Mouse (Mus musculus) midbrain, postnatal 0 days (tissue): ENCODE results near the gene Mdga2. TPM values are rescaled to one million over a fixed set of nuclear protein-coding genes. Genes with fewer than 3 reads are reported as not detected.

Source experiments
- ATAC-seq: fragments of 200-750 bp; cut with Nextera tagmentation; 2 replicates; pipeline ENCODE4 v1.8.0; 2017; ENCODE audit warnings: moderate number of reproducible peaks, mild to moderate bottlenecking, moderate TSS enrichment, moderate library complexity; ENCODE audit not compliant: low FRiP score
- DNase-seq: peaks from one replicate; pipeline ENCODE4 v3.0.0-alpha.2; 2015; ENCODE audit warnings: low spot score
- H3K27ac ChIP-seq: fragments of 300-500 bp; sonication (generic); 2 replicates; pipeline ENCODE4 v1.5.1; 2014; ENCODE audit warnings: low read depth, mild to moderate bottlenecking, low read length, mixed read lengths
- H3K27me3 ChIP-seq: fragments of 300-500 bp; sonication (generic); 2 replicates; pipeline ENCODE4 v1.6.1; 2014; ENCODE audit warnings: low read length, control low read depth, mixed read lengths; ENCODE audit not compliant: insufficient read depth
- H3K36me3 ChIP-seq: fragments of 300-500 bp; sonication (generic); 2 replicates; pipeline ENCODE4 v1.6.1; 2014; ENCODE audit warnings: low read length, control low read depth, mixed read lengths; ENCODE audit not compliant: insufficient read depth
- H3K4me1 ChIP-seq: fragments of 300-500 bp; sonication (generic); 2 replicates; pipeline ENCODE4 v1.6.1; 2014; ENCODE audit warnings: mild to moderate bottlenecking, control low read depth, antibody characterized with exemption, low read length, mixed read lengths; ENCODE audit not compliant: insufficient read depth
- H3K4me2 ChIP-seq: fragments of 300-500 bp; sonication (generic); 2 replicates; pipeline ENCODE4 v1.6.1; 2014; ENCODE audit warnings: low read depth, mild to moderate bottlenecking, low read length, mixed read lengths; ENCODE audit not compliant: poor library complexity, severe bottlenecking
- H3K4me3 ChIP-seq: fragments of 300-500 bp; sonication (generic); 2 replicates; pipeline ENCODE4 v1.5.1; 2014; ENCODE audit warnings: low read depth, mild to moderate bottlenecking, low read length, moderate library complexity
- H3K9ac ChIP-seq: fragments of 300-500 bp; sonication (generic); replicated peaks from 2 replicates; pipeline ENCODE4 v1.6.1; 2014; ENCODE audit warnings: mild to moderate bottlenecking, low read length, moderate library complexity, mixed read lengths; ENCODE audit not compliant: poor library complexity, severe bottlenecking
- H3K9me3 ChIP-seq: fragments of 300-500 bp; sonication (generic); 2 replicates; pipeline ENCODE4 v1.6.1; 2016; ENCODE audit warnings: low read length, control low read depth
- CTCF ChIP-seq: IDR thresholded peaks from 2 replicates; pipeline ENCODE4 v1.5.1; 2016; ENCODE audit warnings: antibody characterized with exemption, mild to moderate bottlenecking
- WGBS: fragments of 180-500 bp; shearing (Covaris S2); extraction: QIAGEN DNeasy Blood & Tissue Kit; methylation state at CpG from one replicate; pipeline ENCODE4 v1.1.7; 2014; 5-methylcytosine and 5-hydroxymethylcytosine counted together
- polyA plus RNA-seq: library from polyadenylated mRNA; unstranded; fragments of >200 nt; fragmentation: Nextera tagmentation; extraction: Ambion mirVana; gene quantifications from 2 replicates; pipeline ENCODE4 v1.2.1, GENCODE M21; 2015
- total RNA-seq: library from RNA; depleted of rRNA; stranded (reverse); fragments of >200 nt; gene quantifications from 2 replicates; pipeline ENCODE4 v1.2.3, GENCODE M21; 2014

Mdga2 gene
- total and polyA plus RNA-seq, 2 experiments from 2014 or later: 46.7 to 52.9 TPM

DNA sequence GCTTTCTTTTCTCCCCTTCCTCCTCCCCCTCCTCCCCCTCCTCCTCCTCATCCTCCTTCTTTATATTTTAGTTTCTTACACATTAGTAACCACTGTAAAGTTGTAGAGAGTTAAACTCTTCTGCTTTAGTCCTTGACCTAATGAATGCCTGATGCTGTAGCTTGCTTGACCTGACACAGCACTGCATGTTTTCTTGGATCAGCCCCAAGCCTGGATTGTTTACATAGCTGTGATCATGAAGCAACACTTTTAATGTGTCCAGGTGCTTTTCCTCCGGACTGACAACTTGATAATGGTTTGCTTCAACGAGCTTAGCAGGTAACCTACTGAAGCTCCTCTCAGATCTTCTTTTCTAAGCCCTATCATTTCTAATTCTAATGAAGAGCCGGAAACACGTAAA lies 723.1 kb downstream of the Mdga2 start:
- H3K27me3 ChIP-seq: no peaks in the 10 kb centered on the region
- DNase-seq (peak; percentile 26), ATAC-seq (no peak)
- H3K4me2 ChIP-seq: no peak overlapping the region
- no peak for TF ChIP-seq CTCF
- H3K9ac ChIP-seq: no peak overlapping the region
- H3K27ac ChIP-seq: no peak overlapping the region
- H3K9me3 ChIP-seq: no peaks in the 10 kb centered on the region
- H3K4me3 ChIP-seq: no peak overlapping the region
- H3K36me3 ChIP-seq: no peaks in the 10 kb centered on the region
- WGBS: 82% methylated on average over 4 of the region's 4 CpGs
- no peaks in the 10 kb centered on the region for H3K4me1 ChIP-seq

- Histone ChIP-seq H3K9ac (no peak overlapping the region), H3K9me3 (no peaks in the 10 kb centered on the region), H3K4me3 (no peak overlapping the region), H3K4me1 (0 out of 2 replicates have a peak, but pooled peaks cover 3% of the 10 kb centered on the region), H3K4me2 (no peak overlapping the region), H3K36me3 (no peaks in the 10 kb centered on the region), H3K27me3 (no peaks in the 10 kb centered on the region), H3K27ac (no peak overlapping the region)
- 30% methylated on average over 4 of the region's 4 CpGs for WGBS
- DNase-seq: peak; percentile 78
- ATAC-seq: no peak
- no peak for TF ChIP-seq CTCF
These were observed 751.5 kb downstream of the Mdga2 start for GRCm38 (mm10) chr12:66470868-66471267.

GRCm38 (mm10) chr12:66470243-66470863 lies 752.0 kb downstream of the Mdga2 start:
- H3K4me2 ChIP-seq: no peak overlapping the region
- no peak for TF ChIP-seq CTCF
- H3K4me1 ChIP-seq: 0 out of 2 replicates have a peak, but pooled peaks cover 3% of the 10 kb centered on the region
- no peak overlapping the region for H3K27ac ChIP-seq
- ATAC-seq (0 out of 2 replicates have a peak, but pooled peaks have one; percentile 54), DNase-seq (peak; percentile 39)
- no peaks in the 10 kb centered on the region for H3K9me3 ChIP-seq
- H3K9ac ChIP-seq: no peak overlapping the region
- H3K27me3 ChIP-seq: no peaks in the 10 kb centered on the region
- 45% methylated on average over 8 of the region's 8 CpGs for WGBS
- no peaks in the 10 kb centered on the region for H3K36me3 ChIP-seq
- H3K4me3 ChIP-seq: no peak overlapping the region

GRCm38 (mm10) chr12:66465516-66465915 lies 756.8 kb downstream of the Mdga2 start:
- Histone ChIP-seq H3K4me2 (no peak overlapping the region), H3K4me1 (0 out of 2 replicates have a peak, but pooled peaks cover 3% of the 10 kb centered on the region), H3K4me3 (no peak overlapping the region), H3K36me3 (no peaks in the 10 kb centered on the region), H3K27me3 (no peaks in the 10 kb centered on the region), H3K27ac (no peak overlapping the region), H3K9me3 (no peaks in the 10 kb centered on the region), H3K9ac (no peak overlapping the region)
- 97% methylated on average over 3 of the region's 3 CpGs for WGBS
- ATAC-seq (no peak), DNase-seq (no peak)
- no peak for TF ChIP-seq CTCF

DNA sequence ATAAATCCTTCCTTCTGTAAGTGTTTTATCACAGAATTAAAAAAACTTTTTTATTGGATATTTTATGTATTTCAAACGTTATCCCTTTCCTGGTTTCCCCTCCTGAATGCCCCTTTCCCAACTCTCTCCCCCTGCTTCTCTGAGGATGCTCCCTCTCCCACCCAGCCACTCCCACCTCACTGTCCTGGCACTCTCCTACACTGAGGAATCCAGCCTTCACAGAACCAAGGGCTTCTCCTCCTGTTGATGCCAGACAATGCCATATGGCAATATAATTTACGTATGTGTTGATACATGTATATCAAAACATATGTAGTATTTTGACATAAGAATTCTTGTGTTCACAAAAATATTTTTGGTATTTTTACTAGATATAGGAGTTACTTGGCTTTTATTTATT lies 779.0 kb downstream of the Mdga2 start:
- H3K4me1 ChIP-seq: no peaks in the 10 kb centered on the region
- no peak overlapping the region for H3K4me3 ChIP-seq
- no peak overlapping the region for H3K9ac ChIP-seq
- H3K36me3 ChIP-seq: no peaks in the 10 kb centered on the region
- no peak for ATAC-seq
- H3K9me3 ChIP-seq: no peaks in the 10 kb centered on the region
- 72% methylated on average over 2 of the region's 2 CpGs for WGBS
- no peak overlapping the region for H3K4me2 ChIP-seq
- H3K27me3 ChIP-seq: no peaks in the 10 kb centered on the region
- no peak for TF ChIP-seq CTCF
- no peak for DNase-seq
- no peak overlapping the region for H3K27ac ChIP-seq
